Mouse (Mus musculus) kidney, embryonic 14.5 days (tissue): ENCODE data around the gene Hk3. TPM values are rescaled to one million over a fixed set of nuclear protein-coding genes. Genes with fewer than 3 reads are reported as not detected.

Source experiments
- ATAC-seq: fragments of 200-750 bp; cut with Nextera tagmentation; 2 replicates; pipeline ENCODE4 v1.8.0; 2017; ENCODE audit warnings: moderate number of reproducible peaks, mild to moderate bottlenecking, moderate TSS enrichment, moderate library complexity; ENCODE audit not compliant: low FRiP score, low TSS enrichment
- H3K27ac ChIP-seq: fragments of 300-500 bp; sonication (generic); 2 replicates; pipeline ENCODE4 v1.5.1; 2014; ENCODE audit warnings: low read depth, mild to moderate bottlenecking, low read length, moderate library complexity, mixed read lengths
- H3K27me3 ChIP-seq: fragments of 300-500 bp; sonication (generic); 2 replicates; pipeline ENCODE4 v1.6.1; 2014; ENCODE audit warnings: mild to moderate bottlenecking, low read length; ENCODE audit not compliant: control insufficient read depth, insufficient read depth
- H3K36me3 ChIP-seq: fragments of 300-500 bp; sonication (generic); 2 replicates; pipeline ENCODE4 v1.6.1; 2014; ENCODE audit warnings: low read length, mixed read lengths; ENCODE audit not compliant: control insufficient read depth, insufficient read depth
- H3K4me1 ChIP-seq: fragments of 300-500 bp; sonication (generic); 2 replicates; pipeline ENCODE4 v1.6.1; 2014; ENCODE audit warnings: low read length, mixed read lengths; ENCODE audit not compliant: control insufficient read depth, insufficient read depth
- H3K4me2 ChIP-seq: fragments of 300-500 bp; sonication (generic); replicated peaks from 2 replicates; pipeline ENCODE4 v1.6.1; 2014; ENCODE audit warnings: low read depth, mild to moderate bottlenecking, low read length
- H3K4me3 ChIP-seq: fragments of 300-500 bp; sonication (generic); 2 replicates; pipeline ENCODE4 v1.5.1; 2014; ENCODE audit warnings: mild to moderate bottlenecking, low read length
- H3K9ac ChIP-seq: fragments of 300-500 bp; sonication (generic); 2 replicates; pipeline ENCODE4 v1.6.1; 2014; ENCODE audit warnings: low read depth, mild to moderate bottlenecking, low read length, moderate library complexity
- H3K9me3 ChIP-seq: fragments of 300-500 bp; sonication (generic); 2 replicates; pipeline ENCODE4 v1.6.1; 2016; ENCODE audit warnings: low read length; ENCODE audit not compliant: control insufficient read depth
- WGBS: fragments of 180-500 bp; shearing (Covaris S2); extraction: QIAGEN DNeasy Blood & Tissue Kit; methylation state at CpG from one replicate; pipeline ENCODE4 v1.1.7; 2014; 5-methylcytosine and 5-hydroxymethylcytosine counted together
- polyA plus RNA-seq: library from polyadenylated mRNA; unstranded; fragments of >200 nt; fragmentation: Nextera tagmentation; extraction: Ambion mirVana; gene quantifications from 2 replicates; pipeline ENCODE4 v1.2.1, GENCODE M21; 2014

The Hk3 gene
- polyA plus RNA-seq, 1 experiment from 2014 or later: 0.83 TPM

- ATAC-seq: no peak
- no peaks in the 10 kb centered on the region for H3K27me3 ChIP-seq
- H3K4me2 ChIP-seq: no peak overlapping the region
- peaks cover 3% of the 10 kb centered on the region; the same call in 1 of the 2 replicates for H3K4me1 ChIP-seq
- 77% methylated on average over 6 of the region's 6 CpGs for WGBS
- no peak overlapping the region for H3K9ac ChIP-seq
- no peaks in the 10 kb centered on the region for H3K36me3 ChIP-seq
- H3K4me3 ChIP-seq: no peak overlapping the region
- no peak overlapping the region for H3K27ac ChIP-seq
- no peaks in the 10 kb centered on the region for H3K9me3 ChIP-seq
Measured at GRCm38 (mm10) chr13:55008589-55008988, 12.6 kb downstream of the Hk3 start.

- Histone ChIP-seq H3K9me3 (no peaks in the 10 kb centered on the region), H3K9ac (no peak overlapping the region), H3K4me3 (no peak overlapping the region), H3K4me2 (no peak overlapping the region), H3K36me3 (no peaks in the 10 kb centered on the region), H3K27me3 (no peaks in the 10 kb centered on the region), H3K27ac (no peak overlapping the region), H3K4me1 (no peaks in the 10 kb centered on the region)
- no peak for ATAC-seq
- WGBS: 79% methylated on average over 7 of the region's 7 CpGs
Measured at GRCm38 (mm10) chr13:55006415-55006742, 14.8 kb downstream of the Hk3 start.

- Histone ChIP-seq H3K36me3 (no peaks in the 10 kb centered on the region), H3K27ac (no peak overlapping the region), H3K4me2 (no peak overlapping the region), H3K4me3 (no peak overlapping the region), H3K27me3 (no peaks in the 10 kb centered on the region), H3K9me3 (no peaks in the 10 kb centered on the region), H3K4me1 (no peaks in the 10 kb centered on the region), H3K9ac (no peak overlapping the region)
- ATAC-seq: peak; percentile 45; the same call in 1 of the 2 replicates
- WGBS: 65% methylated on average over 31 of the region's 31 CpGs
Measured at GRCm38 (mm10) chr13:55005691-55006414, 15.3 kb downstream of the Hk3 start.

- no peaks in the 10 kb centered on the region for H3K36me3 ChIP-seq
- ATAC-seq: peak; percentile 19; the same call in 1 of the 2 replicates
Measured at GRCm38 (mm10) chr13:55004646-55005045, 16.5 kb downstream of the Hk3 start.

GRCm38 (mm10) chr13:55002090-55002489 lies 19.1 kb downstream of the Hk3 start:
- ATAC-seq: no peak
- Histone ChIP-seq H3K27me3 (no peaks in the 10 kb centered on the region; the same call in 1 of the 2 replicates), H3K9ac (no peak overlapping the region), H3K36me3 (no peaks in the 10 kb centered on the region), H3K9me3 (no peaks in the 10 kb centered on the region), H3K4me2 (no peak overlapping the region), H3K4me3 (no peak overlapping the region), H3K4me1 (no peaks in the 10 kb centered on the region), H3K27ac (no peak overlapping the region)
- WGBS: 76% methylated on average over 10 of the region's 10 CpGs

More at GRCm38 (mm10) chr13:55004646-55005045, 16.5 kb downstream of the Hk3 start:
- 43% methylated on average over 11 of the region's 11 CpGs for WGBS
- Histone ChIP-seq H3K4me3 (no peak overlapping the region), H3K9ac (no peak overlapping the region), H3K4me1 (no peaks in the 10 kb centered on the region), H3K27me3 (no peaks in the 10 kb centered on the region; the same call in 1 of the 2 replicates), H3K4me2 (no peak overlapping the region), H3K27ac (no peak overlapping the region), H3K9me3 (no peaks in the 10 kb centered on the region)

- Histone ChIP-seq H3K4me2 (no peak overlapping the region), H3K4me1 (no peaks in the 10 kb centered on the region), H3K9me3 (no peaks in the 10 kb centered on the region), H3K27me3 (no peaks in the 10 kb centered on the region; the same call in 1 of the 2 replicates), H3K27ac (no peak overlapping the region), H3K4me3 (no peak overlapping the region), H3K9ac (no peak overlapping the region), H3K36me3 (no peaks in the 10 kb centered on the region)
- WGBS: 71% methylated on average over 10 of the region's 10 CpGs
- no peak for ATAC-seq
Measured at GRCm38 (mm10) chr13:55000433-55000832, 20.8 kb downstream of the Hk3 start.

- Histone ChIP-seq H3K27me3 (no peaks in the 10 kb centered on the region; the same call in 1 of the 2 replicates), H3K27ac (no peak overlapping the region), H3K4me2 (no peak overlapping the region), H3K36me3 (no peaks in the 10 kb centered on the region), H3K9me3 (no peaks in the 10 kb centered on the region), H3K9ac (no peak overlapping the region), H3K4me3 (no peak overlapping the region), H3K4me1 (no peaks in the 10 kb centered on the region)
- 88% methylated on average over 8 of the region's 8 CpGs for WGBS
- no peak for ATAC-seq
Measured at GRCm38 (mm10) chr13:54997568-54997967, 23.6 kb downstream of the Hk3 start.

- Histone ChIP-seq H3K27ac (no peak overlapping the region), H3K4me2 (no peak overlapping the region), H3K4me3 (no peak overlapping the region), H3K36me3 (no peaks in the 10 kb centered on the region), H3K9me3 (no peaks in the 10 kb centered on the region), H3K27me3 (no peaks in the 10 kb centered on the region), H3K4me1 (no peaks in the 10 kb centered on the region), H3K9ac (no peak overlapping the region)
- WGBS: 76% methylated on average over 6 of the region's 6 CpGs
- no peak for ATAC-seq
Measured at GRCm38 (mm10) chr13:54995161-54995560, 26.0 kb downstream of the Hk3 start.

GRCm38 (mm10) chr13:54994576-54994975 lies 26.6 kb downstream of the Hk3 start:
- H3K4me1 ChIP-seq: no peaks in the 10 kb centered on the region
- H3K9ac ChIP-seq: no peak overlapping the region
- ATAC-seq: no peak
- H3K27me3 ChIP-seq: no peaks in the 10 kb centered on the region
- no peaks in the 10 kb centered on the region for H3K36me3 ChIP-seq
- no peaks in the 10 kb centered on the region for H3K9me3 ChIP-seq
- H3K27ac ChIP-seq: no peak overlapping the region
- WGBS: 21% methylated on average over 4 of the region's 4 CpGs
- no peak overlapping the region for H3K4me2 ChIP-seq
- no peak overlapping the region for H3K4me3 ChIP-seq
